Mouse (Mus musculus): Measurements from ENCODE around the gene Pcmt1. TPM values are rescaled to one million over a fixed set of nuclear protein-coding genes. Genes with fewer than 3 reads are reported as not detected.
"Not testable (repeated sequence)": the region's sequence is repeated elsewhere in the genome, so short reads cannot be mapped to it uniquely, and the experiment has no call there.

Pcmt1 gene
- polyA plus RNA-seq, 1 experiment from 2014 or later = 80.9 TPM

DNA sequence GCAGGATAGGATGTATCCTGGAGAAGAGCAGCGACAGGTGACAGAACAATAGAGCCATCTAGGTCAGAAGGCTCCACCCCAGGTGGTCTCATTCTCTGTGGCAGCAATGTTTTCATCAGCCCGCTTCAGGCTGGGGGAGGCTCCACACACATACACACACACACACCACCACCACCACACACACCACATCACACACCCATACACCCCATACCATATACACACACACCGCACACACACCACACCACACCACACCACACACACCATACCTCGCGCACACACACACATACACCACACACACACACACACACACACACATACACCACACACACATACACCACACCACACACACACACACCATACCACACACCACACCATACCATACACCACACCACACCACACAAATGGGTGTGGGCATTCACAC, 61.1 kb downstream of the Pcmt1 start:
- no peak overlapping the region for H3K4me2 ChIP-seq (replicated peaks; ENCODE audit: low read depth)
- no peaks in the 10 kb centered on the region for H3K27me3 ChIP-seq (replicated peaks; ENCODE audit: control insufficient read depth, insufficient read depth, low read length)
- 89% methylated on average over 5 of the region's 5 CpGs for WGBS
- TF ChIP-seq CTCF (IDR thresholded peaks at IDR 0.05; ENCODE audit: low read depth) = no peak
- no peaks in the 10 kb centered on the region for H3K4me1 ChIP-seq (replicated peaks; ENCODE audit: control insufficient read depth, insufficient read depth, low read length)
- ATAC-seq = no peak
- H3K9me3 ChIP-seq (ENCODE audit: control insufficient read depth) = no peaks in the 10 kb centered on the region
- no peak overlapping the region for H3K27ac ChIP-seq (ENCODE audit: low read depth, low read length)
- no peak overlapping the region for H3K9ac ChIP-seq (ENCODE audit: low read depth, low read length)
- no peak overlapping the region for H3K4me3 ChIP-seq (ENCODE audit: low read depth, low read length)
- no peaks in the 10 kb centered on the region for H3K36me3 ChIP-seq (ENCODE audit: control insufficient read depth, insufficient read depth)

DNA sequence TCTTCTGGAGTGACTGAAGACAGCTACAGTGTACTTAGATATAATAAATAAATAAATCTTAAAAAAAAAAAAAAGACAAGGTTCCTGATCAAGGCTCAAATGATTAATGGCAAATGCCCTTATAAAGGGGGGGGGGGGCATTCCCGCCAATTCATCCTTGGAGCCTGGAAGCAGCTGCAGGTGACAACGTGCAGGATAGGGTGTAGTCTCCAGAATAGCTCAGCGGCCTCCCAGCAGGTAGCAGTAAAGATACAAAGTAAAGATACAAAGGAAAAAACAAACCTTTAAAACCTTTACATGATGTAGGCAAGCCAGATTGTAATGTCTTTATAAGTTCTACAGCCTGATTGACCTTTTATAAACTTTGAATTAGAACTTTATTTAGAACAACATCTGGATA, 63.4 kb downstream of the Pcmt1 start:
- not testable (repeated sequence) for ATAC-seq; H3K36me3 ChIP-seq (ENCODE audit: control insufficient read depth, insufficient read depth); H3K4me3 ChIP-seq (ENCODE audit: low read depth, low read length); H3K4me2 ChIP-seq (replicated peaks; ENCODE audit: low read depth); H3K27ac ChIP-seq (ENCODE audit: low read depth, low read length); H3K9ac ChIP-seq (ENCODE audit: low read depth, low read length); H3K9me3 ChIP-seq (ENCODE audit: control insufficient read depth); H3K27me3 ChIP-seq (replicated peaks; ENCODE audit: control insufficient read depth, insufficient read depth, low read length); H3K4me1 ChIP-seq (replicated peaks; ENCODE audit: control insufficient read depth, insufficient read depth, low read length)
- 54% methylated on average over 3 of the region's 3 CpGs for WGBS

DNA sequence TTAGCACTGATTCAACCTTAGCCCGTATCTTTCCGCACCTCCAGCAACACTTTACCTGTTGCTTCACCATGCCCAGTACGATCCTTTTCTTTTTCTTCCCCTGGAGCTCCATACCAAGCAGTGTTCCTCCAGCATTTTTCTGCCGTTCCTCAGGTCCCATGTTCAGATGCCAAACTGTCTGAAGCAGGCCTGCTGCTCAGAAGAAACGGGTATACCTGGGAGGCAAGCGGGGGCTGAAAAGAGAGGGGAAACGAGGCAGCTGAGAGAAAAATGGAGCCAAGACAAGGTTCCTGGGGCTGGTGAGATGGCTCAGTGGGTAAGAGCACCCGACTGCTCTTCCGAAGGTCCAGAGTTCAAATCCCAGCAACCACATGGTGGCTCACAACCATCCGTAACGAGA, 63.8 kb downstream of the Pcmt1 start:
- WGBS = 88% methylated on average over 9 of the region's 11 CpGs
- H3K27ac ChIP-seq (ENCODE audit: low read depth, low read length); H3K9ac ChIP-seq (ENCODE audit: low read depth, low read length); H3K36me3 ChIP-seq (ENCODE audit: control insufficient read depth, insufficient read depth); H3K27me3 ChIP-seq (replicated peaks; ENCODE audit: control insufficient read depth, insufficient read depth, low read length); H3K9me3 ChIP-seq (ENCODE audit: control insufficient read depth); H3K4me1 ChIP-seq (replicated peaks; ENCODE audit: control insufficient read depth, insufficient read depth, low read length); ATAC-seq; H3K4me2 ChIP-seq (replicated peaks; ENCODE audit: low read depth); H3K4me3 ChIP-seq (ENCODE audit: low read depth, low read length): not testable (repeated sequence)

DNA sequence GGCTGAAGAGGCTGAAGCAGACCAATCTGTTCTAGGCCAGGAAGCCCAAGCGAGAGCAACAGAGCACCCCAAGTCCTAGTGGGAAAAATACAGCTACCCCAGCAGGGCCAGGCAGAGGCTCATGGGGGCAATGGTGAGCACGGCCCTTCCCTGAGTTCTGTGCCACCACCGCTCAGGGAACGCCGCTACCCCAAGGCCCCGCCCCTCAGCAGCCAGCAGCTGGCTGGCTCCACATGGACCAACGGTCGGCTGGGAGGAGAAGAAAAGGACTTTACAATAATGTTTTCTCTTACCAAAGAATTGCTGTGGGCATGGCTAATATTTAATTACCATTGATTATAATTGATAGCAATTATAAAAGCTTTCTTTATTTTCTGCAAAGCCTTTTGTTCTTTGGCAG, 66.1 kb downstream of the Pcmt1 start:
- no peak for ATAC-seq
- Histone ChIP-seq H3K4me2 (replicated peaks; ENCODE audit: low read depth) (no peak overlapping the region), H3K36me3 (ENCODE audit: control insufficient read depth, insufficient read depth) (no peaks in the 10 kb centered on the region), H3K4me3 (ENCODE audit: low read depth, low read length) (no peak overlapping the region), H3K9ac (ENCODE audit: low read depth, low read length) (no peak overlapping the region), H3K9me3 (ENCODE audit: control insufficient read depth) (no peaks in the 10 kb centered on the region), H3K4me1 (replicated peaks; ENCODE audit: control insufficient read depth, insufficient read depth, low read length) (no peaks in the 10 kb centered on the region), H3K27me3 (replicated peaks; ENCODE audit: control insufficient read depth, insufficient read depth, low read length) (no peaks in the 10 kb centered on the region), H3K27ac (ENCODE audit: low read depth, low read length) (no peak overlapping the region)
- WGBS = 89% methylated on average over 8 of the region's 8 CpGs
- TF ChIP-seq CTCF (IDR thresholded peaks at IDR 0.05; ENCODE audit: low read depth) = no peak

DNA sequence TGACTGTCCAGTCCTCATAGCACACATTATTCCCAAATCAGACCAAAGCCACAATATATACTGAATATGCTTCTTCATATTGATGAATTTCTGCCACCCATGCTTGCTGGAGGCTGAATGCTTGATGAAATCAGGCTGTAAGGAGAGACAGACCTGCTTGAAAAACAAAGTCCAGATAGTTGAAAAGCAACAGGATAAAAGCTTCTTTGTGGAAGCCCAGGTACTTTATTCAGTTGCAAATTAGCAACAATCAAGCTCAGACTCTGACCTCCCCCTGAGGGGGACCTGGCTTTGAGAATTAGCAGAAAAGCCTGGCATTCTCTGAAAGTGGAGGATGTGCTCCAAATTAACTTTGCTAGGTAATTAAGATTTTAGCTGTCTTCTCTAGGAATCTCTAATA, 68.7 kb downstream of the Pcmt1 start:
- not testable (repeated sequence) for H3K4me3 ChIP-seq (ENCODE audit: low read depth, low read length); H3K36me3 ChIP-seq (ENCODE audit: control insufficient read depth, insufficient read depth); H3K9ac ChIP-seq (ENCODE audit: low read depth, low read length); H3K4me1 ChIP-seq (replicated peaks; ENCODE audit: control insufficient read depth, insufficient read depth, low read length); H3K27me3 ChIP-seq (replicated peaks; ENCODE audit: control insufficient read depth, insufficient read depth, low read length); H3K27ac ChIP-seq (ENCODE audit: low read depth, low read length); ATAC-seq; H3K4me2 ChIP-seq (replicated peaks; ENCODE audit: low read depth); H3K9me3 ChIP-seq (ENCODE audit: control insufficient read depth)

DNA sequence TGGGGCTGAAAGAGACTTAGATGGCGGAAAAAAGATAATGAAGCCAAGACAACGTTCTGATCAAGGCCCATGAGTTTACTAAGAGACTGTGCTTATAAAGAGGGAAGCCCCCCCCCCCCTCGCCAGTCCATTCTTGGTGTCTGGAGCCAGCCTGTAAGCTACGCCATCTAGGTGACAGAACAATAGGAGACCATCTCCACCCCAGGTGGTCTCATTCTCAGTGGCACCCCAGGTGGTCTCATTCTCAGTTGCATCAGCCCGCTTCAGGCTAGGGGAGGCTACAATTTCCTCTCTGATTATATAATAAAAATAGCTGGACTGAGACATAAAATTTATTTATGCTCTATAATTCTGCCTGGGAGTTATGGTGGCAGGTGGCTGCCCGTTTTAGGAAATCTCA, 69.3 kb downstream of the Pcmt1 start:
- 78% methylated on average over 6 of the region's 6 CpGs for WGBS
- no peak overlapping the region for H3K4me2 ChIP-seq (replicated peaks; ENCODE audit: low read depth)
- H3K9me3 ChIP-seq (ENCODE audit: control insufficient read depth) = no peaks in the 10 kb centered on the region
- H3K4me3 ChIP-seq (ENCODE audit: low read depth, low read length) = no peak overlapping the region
- no peak for ATAC-seq
- H3K9ac ChIP-seq (ENCODE audit: low read depth, low read length) = no peak overlapping the region
- no peak for TF ChIP-seq CTCF (IDR thresholded peaks at IDR 0.05; ENCODE audit: low read depth)
- no peak overlapping the region for H3K27ac ChIP-seq (ENCODE audit: low read depth, low read length)
- H3K27me3 ChIP-seq (replicated peaks; ENCODE audit: control insufficient read depth, insufficient read depth, low read length) = no peaks in the 10 kb centered on the region
- H3K4me1 ChIP-seq (replicated peaks; ENCODE audit: control insufficient read depth, insufficient read depth, low read length) = no peaks in the 10 kb centered on the region
- no peaks in the 10 kb centered on the region for H3K36me3 ChIP-seq (ENCODE audit: control insufficient read depth, insufficient read depth)

DNA sequence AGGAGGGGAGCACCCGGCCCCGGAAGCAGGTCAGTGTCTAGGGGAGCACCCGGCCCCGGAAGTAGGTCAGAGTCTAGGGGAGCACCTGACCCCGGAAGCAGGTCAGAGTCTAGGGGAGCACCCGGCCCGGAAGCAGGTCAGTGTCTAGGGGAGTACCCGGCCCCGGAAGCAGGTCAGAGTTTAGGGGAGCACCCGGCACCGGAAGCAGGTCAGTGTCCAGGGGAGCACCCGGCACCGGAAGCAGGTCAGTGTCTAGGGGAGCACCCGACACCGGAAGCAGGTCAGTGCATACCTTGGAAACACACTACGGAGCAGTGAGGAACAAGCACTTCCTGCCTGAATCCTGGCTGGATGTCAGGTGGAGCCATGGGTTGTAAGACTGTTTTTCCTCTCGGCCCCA, 72.3 kb downstream of the Pcmt1 start:
- no peak overlapping the region for H3K9ac ChIP-seq (ENCODE audit: low read depth, low read length)
- no peaks in the 10 kb centered on the region for H3K27me3 ChIP-seq (replicated peaks; ENCODE audit: control insufficient read depth, insufficient read depth, low read length)
- H3K36me3 ChIP-seq (ENCODE audit: control insufficient read depth, insufficient read depth) = no peaks in the 10 kb centered on the region
- no peak for TF ChIP-seq CTCF (IDR thresholded peaks at IDR 0.05; ENCODE audit: low read depth)
- ATAC-seq = no peak
- WGBS = 86% methylated on average over 17 of the region's 17 CpGs
- H3K4me1 ChIP-seq (replicated peaks; ENCODE audit: control insufficient read depth, insufficient read depth, low read length) = no peaks in the 10 kb centered on the region
- no peaks in the 10 kb centered on the region for H3K9me3 ChIP-seq (ENCODE audit: control insufficient read depth)
- no peak overlapping the region for H3K4me2 ChIP-seq (replicated peaks; ENCODE audit: low read depth)
- H3K27ac ChIP-seq (ENCODE audit: low read depth, low read length) = no peak overlapping the region
- no peak overlapping the region for H3K4me3 ChIP-seq (ENCODE audit: low read depth, low read length)
